Mouse (Mus musculus) midbrain, embryonic 15.5 days (tissue): ENCODE measurements around the gene 1700020D05Rik. TPM values are rescaled to one million over a fixed set of nuclear protein-coding genes. Genes with fewer than 3 reads are reported as not detected.

Experiments
- ATAC-seq: fragments of 200-750 bp; cut with Nextera tagmentation; replicated peaks from 2 replicates; pipeline ENCODE4 v1.8.0; 2017; ENCODE audit warnings: moderate TSS enrichment
- H3K27ac ChIP-seq: fragments of 300-500 bp; sonication (generic); 2 replicates; pipeline ENCODE4 v1.5.1; 2015; ENCODE audit warnings: mild to moderate bottlenecking, inconsistent platforms
- H3K27me3 ChIP-seq: fragments of 300-500 bp; sonication (generic); replicated peaks from 2 replicates; pipeline ENCODE4 v1.6.1; 2015; ENCODE audit warnings: inconsistent platforms
- H3K36me3 ChIP-seq: fragments of 300-500 bp; sonication (generic); replicated peaks from 2 replicates; pipeline ENCODE4 v1.6.1; 2015; ENCODE audit warnings: inconsistent platforms
- H3K4me1 ChIP-seq: fragments of 300-500 bp; sonication (generic); 2 replicates; pipeline ENCODE4 v1.6.1; 2015; ENCODE audit warnings: inconsistent platforms
- H3K4me2 ChIP-seq: fragments of 300-500 bp; sonication (generic); 2 replicates; pipeline ENCODE4 v1.6.1; 2015; ENCODE audit warnings: inconsistent platforms, mild to moderate bottlenecking, moderate library complexity
- H3K4me3 ChIP-seq: fragments of 300-500 bp; sonication (generic); 2 replicates; pipeline ENCODE4 v1.5.1; 2015; ENCODE audit warnings: mild to moderate bottlenecking, inconsistent platforms
- H3K9ac ChIP-seq: fragments of 300-500 bp; sonication (generic); 2 replicates; pipeline ENCODE4 v1.6.1; 2015; ENCODE audit warnings: mild to moderate bottlenecking, inconsistent platforms
- H3K9me3 ChIP-seq: fragments of 300-500 bp; sonication (generic); 2 replicates; pipeline ENCODE4 v1.6.1; 2016; ENCODE audit warnings: inconsistent platforms
- WGBS: fragments of 180-500 bp; shearing (Covaris S2); methylation state at CpG from one replicate; pipeline ENCODE4 v1.1.7; 2015; ENCODE audit warnings: mixed read lengths; 5-methylcytosine and 5-hydroxymethylcytosine counted together
- polyA plus RNA-seq: library from polyadenylated mRNA; unstranded; fragments of >200 nt; fragmentation: Nextera tagmentation; extraction: Ambion mirVana; gene quantifications from 2 replicates; pipeline ENCODE4 v1.2.1, GENCODE M21; 2015

The 1700020D05Rik gene
- polyA plus RNA-seq, 1 experiment from 2014 or later: not detected

- no peak for ATAC-seq
- no peak overlapping the region for H3K27ac ChIP-seq
- 95% methylated on average over 6 of the region's 6 CpGs for WGBS
- peaks cover 17% of the 10 kb centered on the region for H3K4me1 ChIP-seq
- no peak overlapping the region for H3K4me3 ChIP-seq
- no peaks in the 10 kb centered on the region for H3K27me3 ChIP-seq
- H3K9ac ChIP-seq: no peak overlapping the region
- no peak overlapping the region for H3K4me2 ChIP-seq
- peaks cover 17% of the 10 kb centered on the region for H3K36me3 ChIP-seq
- no peaks in the 10 kb centered on the region for H3K9me3 ChIP-seq
These were observed 36.6 kb downstream of the 1700020D05Rik start for GRCm38 (mm10) chr19:5466916-5467500.

- no peak overlapping the region for H3K9ac ChIP-seq
- WGBS: 91% methylated on average over 8 of the region's 8 CpGs
These were observed 38.5 kb downstream of the 1700020D05Rik start for GRCm38 (mm10) chr19:5465037-5465436.

GRCm38 (mm10) chr19:5463791-5464562 is 39.6 kb downstream of the 1700020D05Rik start:
- Histone ChIP-seq H3K4me1 (peaks cover 32% of the 10 kb centered on the region), H3K27me3 (peaks cover 4% of the 10 kb centered on the region; the same call in 1 of the 2 replicates), H3K4me3 (peak overlapping the region; percentile 30), H3K36me3 (peaks cover 17% of the 10 kb centered on the region), H3K27ac (peak overlapping the region; percentile 65), H3K9ac (peak overlapping the region; percentile 43), H3K4me2 (peak overlapping the region; percentile 50), H3K9me3 (no peaks in the 10 kb centered on the region)
- ATAC-seq: peak; percentile 58
- 36% methylated on average over 15 of the region's 15 CpGs for WGBS

More at GRCm38 (mm10) chr19:5465037-5465436, 38.5 kb downstream of the 1700020D05Rik start:
- H3K9me3 ChIP-seq: no peaks in the 10 kb centered on the region
- no peak overlapping the region for H3K4me3 ChIP-seq
- no peak overlapping the region for H3K4me2 ChIP-seq
- peaks cover 17% of the 10 kb centered on the region for H3K36me3 ChIP-seq
- H3K4me1 ChIP-seq: peaks cover 29% of the 10 kb centered on the region
- H3K27ac ChIP-seq: no peak overlapping the region
- H3K27me3 ChIP-seq: no peaks in the 10 kb centered on the region
- ATAC-seq: no peak

- Histone ChIP-seq H3K9me3 (no peaks in the 10 kb centered on the region), H3K27me3 (peaks cover 8% of the 10 kb centered on the region; the same call in 1 of the 2 replicates), H3K4me3 (no peak overlapping the region), H3K27ac (no peak overlapping the region), H3K36me3 (peaks cover 17% of the 10 kb centered on the region), H3K9ac (no peak overlapping the region), H3K4me1 (peaks cover 34% of the 10 kb centered on the region), H3K4me2 (no peak overlapping the region)
- WGBS: 93% methylated on average over 9 of the region's 9 CpGs
- no peak for ATAC-seq
These were observed 40.4 kb downstream of the 1700020D05Rik start for GRCm38 (mm10) chr19:5463212-5463611.

GRCm38 (mm10) chr19:5461411-5461810 is 42.2 kb downstream of the 1700020D05Rik start:
- Histone ChIP-seq H3K36me3 (peaks cover 17% of the 10 kb centered on the region), H3K9me3 (no peaks in the 10 kb centered on the region), H3K4me2 (peak overlapping the region; percentile 88), H3K9ac (peak overlapping the region; percentile 78), H3K27me3 (peaks cover 8% of the 10 kb centered on the region; the same call in 1 of the 2 replicates), H3K4me1 (peaks cover 43% of the 10 kb centered on the region), H3K4me3 (peak overlapping the region; percentile 76), H3K27ac (no peak overlapping the region)
- 91% methylated on average over 6 of the region's 6 CpGs for WGBS
- ATAC-seq: no peak

- WGBS: under 1% methylated on average over 32 of the region's 32 CpGs
- peak within 1 kb of the TSS; percentile 88 for H3K4me2 ChIP-seq
- peaks cover 10% of the 10 kb centered on the region for H3K36me3 ChIP-seq
- H3K4me3 ChIP-seq: peak within 1 kb of the TSS; percentile 76
- H3K9me3 ChIP-seq: no peaks in the 10 kb centered on the region
- H3K27me3 ChIP-seq: peaks cover 8% of the 10 kb centered on the region; the same call in 1 of the 2 replicates
- H3K4me1 ChIP-seq: peaks cover 52% of the 10 kb centered on the region
- H3K27ac ChIP-seq: peak within 1 kb of the TSS; percentile 82
- peak; percentile 48 for ATAC-seq
- H3K9ac ChIP-seq: peak within 1 kb of the TSS; percentile 78
These were observed 43.1 kb downstream of the 1700020D05Rik start, which contains the start of gene Fibp for GRCm38 (mm10) chr19:5460465-5460911. Gene Fibp (plus strand): TSS chr19:5460615.

GRCm38 (mm10) chr19:5459896-5460295 is 43.7 kb downstream of the 1700020D05Rik start:
- peak overlapping the region; percentile 76 for H3K4me3 ChIP-seq
- H3K4me2 ChIP-seq: peak overlapping the region; percentile 88
- WGBS: 27% methylated on average over 3 of the region's 3 CpGs
- H3K27ac ChIP-seq: peak overlapping the region; percentile 82
- peaks cover 55% of the 10 kb centered on the region for H3K4me1 ChIP-seq
- H3K27me3 ChIP-seq: peaks cover 8% of the 10 kb centered on the region; the same call in 1 of the 2 replicates
- H3K36me3 ChIP-seq: peaks cover 7% of the 10 kb centered on the region
- no peaks in the 10 kb centered on the region for H3K9me3 ChIP-seq
- peak overlapping the region; percentile 78 for H3K9ac ChIP-seq
- ATAC-seq: no peak

- peaks cover 48% of the 10 kb centered on the region for H3K4me1 ChIP-seq
- peaks cover 8% of the 10 kb centered on the region; the same call in 1 of the 2 replicates for H3K27me3 ChIP-seq
- no peak overlapping the region for H3K4me3 ChIP-seq
- no peak overlapping the region for H3K9ac ChIP-seq
- no peak overlapping the region for H3K27ac ChIP-seq
- whole genome bisulfite sequencing: 67% methylated on average over 7 of the region's 7 CpGs
- no peak overlapping the region for H3K4me2 ChIP-seq
- no peaks in the 10 kb centered on the region for H3K9me3 ChIP-seq
- ATAC-seq: no peak
- H3K36me3 ChIP-seq: peaks cover 5% of the 10 kb centered on the region; the same call in 1 of the 2 replicates
These were observed 44.6 kb downstream of the 1700020D05Rik start for GRCm38 (mm10) chr19:5459019-5459418.

GRCm38 (mm10) chr19:5457746-5458442 is 45.7 kb downstream of the 1700020D05Rik start, which contains the start of gene Ccdc85b:
Gene Ccdc85b (minus strand): TSS chr19:5457894.
- Histone ChIP-seq H3K9me3 (no peaks in the 10 kb centered on the region), H3K4me2 (peak within 1 kb of the TSS; percentile 85), H3K4me1 (peaks cover 43% of the 10 kb centered on the region), H3K27ac (peak within 1 kb of the TSS; percentile 94), H3K4me3 (peak within 1 kb of the TSS; percentile 72), H3K27me3 (peaks cover 8% of the 10 kb centered on the region; the same call in 1 of the 2 replicates), H3K36me3 (0 out of 2 replicates have a peak, but pooled peaks cover under 1% of the 10 kb centered on the region), H3K9ac (peak within 1 kb of the TSS; percentile 80)
- WGBS: 15% methylated on average over 14 of the region's 14 CpGs
- ATAC-seq: peak; percentile 10; the same call in 1 of the 2 replicates

GRCm38 (mm10) chr19:5456922-5457745 is 46.5 kb downstream of the 1700020D05Rik start:
- Histone ChIP-seq H3K4me3 (peak overlapping the region; percentile 72), H3K27ac (peak overlapping the region; percentile 94), H3K9ac (peak overlapping the region; percentile 80), H3K4me1 (peaks cover 43% of the 10 kb centered on the region), H3K9me3 (no peaks in the 10 kb centered on the region), H3K4me2 (peak overlapping the region; percentile 85), H3K27me3 (peaks cover 8% of the 10 kb centered on the region; the same call in 1 of the 2 replicates), H3K36me3 (no peaks in the 10 kb centered on the region)
- under 1% methylated on average over 70 of the region's 70 CpGs for WGBS
- peak; percentile 95 for ATAC-seq
